ENCODE assay signal across 10 mouse cellular contexts in the genomic region with DNA sequence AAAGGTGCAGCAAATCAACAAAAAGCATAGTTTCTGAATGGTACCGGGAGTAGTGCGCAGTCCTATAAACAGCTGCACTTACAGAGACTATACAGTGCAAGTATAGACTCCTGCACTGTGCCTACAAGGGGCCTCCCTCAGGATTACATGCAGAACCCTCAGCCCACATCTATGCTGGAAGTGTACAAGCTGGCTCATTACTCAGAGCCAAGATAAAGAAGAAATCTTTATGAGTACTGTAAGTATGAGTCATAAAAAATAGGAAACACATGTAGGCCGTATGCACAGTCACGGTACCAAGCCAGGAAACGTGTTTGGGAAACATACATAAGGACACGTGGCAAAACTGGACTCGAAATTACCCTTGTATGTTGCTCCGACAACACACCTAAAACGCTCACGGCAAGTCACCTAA.
DNase-seq lines count a peak whose midpoint lies in the region; ATAC-seq and TF ChIP-seq lines count a peak whose summit lies in the region.
"Had no signal": no experiment of that assay in that cellular context is flagged by ENCODE, and none has a peak within 500 bp of the region (broad histone marks: within the 10 kb centered on the region; RNA-seq: fewer than 3 reads in every experiment).

No protein-coding gene starts in this region.

- TF ChIP-seq POLR2A in heart, adult 2 months (IDR thresholded peaks at IDR 0.05; ENCODE audit: insufficient read depth, low read depth, low read length), result no peak

- no peaks in the 10 kb centered on the region for H3K36me3 ChIP-seq in heart, embryonic 13.5 days
- peaks cover 9% of the 10 kb centered on the region for H3K36me3 ChIP-seq in heart, adult 2 months (ENCODE audit: control insufficient read depth, insufficient read depth, low read length)
- H3K36me3 ChIP-seq in lung, embryonic 16.5 days (ENCODE audit: control insufficient read depth, insufficient read depth, low read length), result no peaks in the 10 kb centered on the region
- no peaks in the 10 kb centered on the region for H3K36me3 ChIP-seq in intestine, embryonic 15.5 days
- H3K36me3 ChIP-seq in stomach, embryonic 16.5 days (ENCODE audit: control insufficient read depth, insufficient read depth, low read length), result no peaks in the 10 kb centered on the region
- H3K36me3 ChIP-seq: hindbrain, embryonic 15.5 days had no signal

- intact Hi-C loops in heart, adult 2 months (cut with DNase I), result loop anchor here (5.0 kb wide), 1 partner anchor 38 kb away; no protein-coding TSS in a partner anchor
- intact Hi-C loops in heart, postnatal 36 days (cut with DNase I), result no loop called here

- no peak for ATAC-seq in heart, embryonic 13.5 days (ENCODE audit: extremely low read depth, insufficient number of reproducible peaks, low FRiP score, low TSS enrichment)
- peak; percentile 28; the same call in 1 of the 2 replicates for ATAC-seq in lung, embryonic 16.5 days (ENCODE audit: low read depth)
- peak; percentile 82 for ATAC-seq in intestine, embryonic 15.5 days
- peak; percentile 90 for ATAC-seq in stomach, embryonic 16.5 days (ENCODE audit: insufficient read depth, low FRiP score)
- no peak for ATAC-seq in erythroid progenitor cell, adult 5-6 weeks (replicated peaks; ENCODE audit: low FRiP score, poor library complexity, severe bottlenecking)

- TF ChIP-seq EP300 in heart, adult 2 months (IDR thresholded peaks at IDR 0.05; ENCODE audit: insufficient read depth, low read depth, low read length), result no peak

- WGBS in heart, embryonic 13.5 days, result 70% methylated on average over 10 of the region's 10 CpGs
- 53% methylated on average over 10 of the region's 10 CpGs for whole genome bisulfite sequencing in heart, adult 2 months
- WGBS in lung, embryonic 16.5 days, result 53% methylated on average over 10 of the region's 10 CpGs
- WGBS in intestine, embryonic 15.5 days, result 37% methylated on average over 10 of the region's 10 CpGs
- 44% methylated on average over 10 of the region's 10 CpGs for whole genome bisulfite sequencing in stomach, embryonic 16.5 days

- H3K9me3 ChIP-seq in heart, embryonic 13.5 days, result no peaks in the 10 kb centered on the region
- no peaks in the 10 kb centered on the region for H3K9me3 ChIP-seq in lung, embryonic 16.5 days (ENCODE audit: control insufficient read depth, low read length)
- no peaks in the 10 kb centered on the region for H3K9me3 ChIP-seq in intestine, embryonic 15.5 days
- no peaks in the 10 kb centered on the region for H3K9me3 ChIP-seq in stomach, embryonic 16.5 days (replicated peaks; ENCODE audit: control insufficient read depth, low read length)
- H3K9me3 ChIP-seq: hindbrain, embryonic 15.5 days had no signal

- no peak overlapping the region for H3K9ac ChIP-seq in heart, embryonic 13.5 days
- H3K9ac ChIP-seq in heart, adult 2 months (ENCODE audit: low read depth, low read length), result no peak overlapping the region
- peak overlapping the region; percentile 25; the same call in 1 of the 2 replicates for H3K9ac ChIP-seq in lung, embryonic 16.5 days (ENCODE audit: low read length)
- no peak overlapping the region for H3K9ac ChIP-seq in intestine, embryonic 15.5 days
- peak overlapping the region; percentile 46; the same call in 1 of the 2 replicates for H3K9ac ChIP-seq in stomach, embryonic 16.5 days (ENCODE audit: low read length)
- H3K9ac ChIP-seq: hindbrain, embryonic 15.5 days had no signal

- no peaks in the 10 kb centered on the region for H3K27me3 ChIP-seq in heart, embryonic 13.5 days (replicated peaks)
- no peaks in the 10 kb centered on the region for H3K27me3 ChIP-seq in heart, adult 2 months (ENCODE audit: control insufficient read depth, insufficient read depth, low read length)
- H3K27me3 ChIP-seq in lung, embryonic 16.5 days (ENCODE audit: control insufficient read depth, insufficient read depth, low read depth, low read length), result no peaks in the 10 kb centered on the region
- no peaks in the 10 kb centered on the region for H3K27me3 ChIP-seq in intestine, embryonic 15.5 days (replicated peaks)
- H3K27me3 ChIP-seq in stomach, embryonic 16.5 days (ENCODE audit: control insufficient read depth, insufficient read depth, low read length), result no peaks in the 10 kb centered on the region
- H3K27me3 ChIP-seq: hindbrain, embryonic 15.5 days had no signal

- no peak overlapping the region for H3K4me3 ChIP-seq in heart, embryonic 13.5 days
- H3K4me3 ChIP-seq in heart, adult 2 months, result no peak overlapping the region
- no peak overlapping the region for H3K4me3 ChIP-seq in lung, embryonic 16.5 days (ENCODE audit: low read length)
- H3K4me3 ChIP-seq in intestine, embryonic 15.5 days (replicated peaks), result no peak overlapping the region
- no peak overlapping the region for H3K4me3 ChIP-seq in stomach, embryonic 16.5 days (replicated peaks; ENCODE audit: low read length)
- H3K4me3 ChIP-seq: erythroblast, embryonic 14.5 days; hindbrain, embryonic 15.5 days had no signal

- H3K27ac ChIP-seq in heart, embryonic 13.5 days (replicated peaks), result peak overlapping the region; percentile 34; the same call in 1 of the 2 replicates
- H3K27ac ChIP-seq in heart, adult 2 months, result no peak overlapping the region; the same call in 1 of the 2 replicates
- peak overlapping the region; percentile 69 for H3K27ac ChIP-seq in lung, embryonic 16.5 days (ENCODE audit: low read length)
- peak overlapping the region; percentile 70 for H3K27ac ChIP-seq in intestine, embryonic 15.5 days
- H3K27ac ChIP-seq in stomach, embryonic 16.5 days (ENCODE audit: low read length), result peak overlapping the region; percentile 82; the same call in 1 of the 2 replicates
- H3K27ac ChIP-seq: hindbrain, embryonic 15.5 days had no signal

- no peak for TF ChIP-seq CTCF in heart, adult 2 months (IDR thresholded peaks at IDR 0.05)

- H3K4me1 ChIP-seq in heart, embryonic 13.5 days, result peaks cover 49% of the 10 kb centered on the region
- peaks cover 20% of the 10 kb centered on the region for H3K4me1 ChIP-seq in heart, adult 2 months (ENCODE audit: control insufficient read depth, insufficient read depth, low read length)
- H3K4me1 ChIP-seq in lung, embryonic 16.5 days (replicated peaks; ENCODE audit: control insufficient read depth, insufficient read depth, low read length), result peaks cover 47% of the 10 kb centered on the region
- H3K4me1 ChIP-seq in intestine, embryonic 15.5 days (replicated peaks), result peaks cover 38% of the 10 kb centered on the region
- H3K4me1 ChIP-seq in stomach, embryonic 16.5 days (ENCODE audit: control insufficient read depth, insufficient read depth, low read length), result peaks cover 63% of the 10 kb centered on the region

- no peak for DNase-seq in heart, adult 2 months
- no peak for DNase-seq in lung, postnatal 14 days
- no peak for DNase-seq in heart, postnatal 36 days

- no peaks in the 10 kb centered on the region; the same call in 1 of the 2 replicates for H3K79me2 ChIP-seq in heart, adult 2 months (replicated peaks; ENCODE audit: control insufficient read depth, insufficient read depth, low read length)

- no peak overlapping the region for H3K4me2 ChIP-seq in heart, embryonic 13.5 days
- H3K4me2 ChIP-seq in lung, embryonic 16.5 days (ENCODE audit: low read depth, low read length), result no peak overlapping the region
- no peak overlapping the region for H3K4me2 ChIP-seq in intestine, embryonic 15.5 days (replicated peaks)
- H3K4me2 ChIP-seq in stomach, embryonic 16.5 days (ENCODE audit: low read depth, low read length), result no peak overlapping the region
- H3K4me2 ChIP-seq: hindbrain, embryonic 15.5 days had no signal

Comparison
In these comparisons a context has a peak if more than half of its experiments do, and no peak if none do; other contexts are left out.
1. ATAC-seq: peak in lung, embryonic 16.5 days (single experiment), intestine, embryonic 15.5 days (single experiment) and stomach, embryonic 16.5 days (single experiment); none in heart, embryonic 13.5 days (single experiment) and erythroid progenitor cell, adult 5-6 weeks (single experiment).
2. H3K9ac ChIP-seq: peak in lung, embryonic 16.5 days (single experiment) and stomach, embryonic 16.5 days (single experiment); none in heart, embryonic 13.5 days (single experiment), heart, adult 2 months (single experiment) and intestine, embryonic 15.5 days (single experiment).